Mouse (Mus musculus): ENCODE results near the gene Zfand6. TPM values are rescaled to one million over a fixed set of nuclear protein-coding genes. Genes with fewer than 3 reads are reported as not detected.
A peak's percentile ranks its signal among the peaks of the same experiment; 100 is the strongest.

The Zfand6 gene
- polyA plus RNA-seq, 1 experiment from 2014 or later, result 163 TPM

DNA sequence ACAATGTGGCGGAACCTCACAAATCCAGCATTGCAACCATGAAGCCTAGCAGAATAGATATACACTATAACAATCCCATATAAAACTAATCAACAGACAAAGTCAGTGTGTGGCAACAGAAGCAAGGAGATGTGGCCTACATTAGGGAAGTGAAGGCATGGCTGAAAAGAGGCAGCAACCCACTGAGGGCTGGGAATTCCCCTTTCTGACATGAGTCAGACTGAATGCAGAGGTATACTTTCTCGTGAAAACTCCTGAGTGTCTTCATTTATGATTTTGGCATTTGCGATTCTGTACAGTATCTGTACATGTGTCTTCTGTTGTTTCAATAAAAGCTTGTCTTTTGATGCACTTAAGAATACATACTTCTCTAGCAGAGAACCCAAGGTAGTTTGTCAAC lies 98.4 kb downstream of the Zfand6 start:
- peaks cover 9% of the 10 kb centered on the region for H3K4me1 ChIP-seq (replicated peaks)
- H3K27me3 ChIP-seq (replicated peaks), result no peaks in the 10 kb centered on the region
- WGBS, result 83% methylated on average over 3 of the region's 3 CpGs
- H3K9ac ChIP-seq, result no peak overlapping the region
- H3K27ac ChIP-seq (ENCODE audit: poor library complexity, severe bottlenecking), result no peak overlapping the region
- H3K4me2 ChIP-seq, result no peak overlapping the region
- ATAC-seq (ENCODE audit: insufficient number of reproducible peaks, low FRiP score), result no peak
- H3K36me3 ChIP-seq, result no peaks in the 10 kb centered on the region
- H3K4me3 ChIP-seq, result no peak overlapping the region
- no peaks in the 10 kb centered on the region for H3K9me3 ChIP-seq (replicated peaks)

GRCm38 (mm10) chr7:84590622-84591021 lies 99.1 kb downstream of the Zfand6 start:
- Histone ChIP-seq H3K9ac (no peak overlapping the region), H3K4me1 (replicated peaks) (peaks cover 14% of the 10 kb centered on the region), H3K27ac (ENCODE audit: poor library complexity, severe bottlenecking) (no peak overlapping the region), H3K4me2 (no peak overlapping the region), H3K4me3 (no peak overlapping the region), H3K36me3 (no peaks in the 10 kb centered on the region), H3K9me3 (replicated peaks) (no peaks in the 10 kb centered on the region), H3K27me3 (replicated peaks) (no peaks in the 10 kb centered on the region)
- 97% methylated on average over 2 of the region's 2 CpGs for WGBS
- no peak for ATAC-seq (ENCODE audit: insufficient number of reproducible peaks, low FRiP score)

- Histone ChIP-seq H3K4me2 (no peak overlapping the region), H3K36me3 (no peaks in the 10 kb centered on the region), H3K9me3 (replicated peaks) (no peaks in the 10 kb centered on the region), H3K27ac (ENCODE audit: poor library complexity, severe bottlenecking) (no peak overlapping the region), H3K27me3 (replicated peaks) (no peaks in the 10 kb centered on the region), H3K4me1 (replicated peaks) (peaks cover 20% of the 10 kb centered on the region), H3K4me3 (no peak overlapping the region), H3K9ac (no peak overlapping the region)
- 80% methylated on average over 5 of the region's 5 CpGs for WGBS
- ATAC-seq (ENCODE audit: insufficient number of reproducible peaks, low FRiP score), result peak; percentile 81
Observed at GRCm38 (mm10) chr7:84587101-84587783, 102.5 kb downstream of the Zfand6 start.

GRCm38 (mm10) chr7:84586360-84587100 lies 103.2 kb downstream of the Zfand6 start:
- 60% methylated on average over 3 of the region's 3 CpGs for WGBS
- H3K9me3 ChIP-seq (replicated peaks), result no peaks in the 10 kb centered on the region
- peaks cover 20% of the 10 kb centered on the region for H3K4me1 ChIP-seq (replicated peaks)
- no peak; the same call in 1 of the 2 replicates for ATAC-seq (ENCODE audit: insufficient number of reproducible peaks, low FRiP score)
- no peak overlapping the region for H3K4me3 ChIP-seq
- no peak overlapping the region for H3K4me2 ChIP-seq
- no peaks in the 10 kb centered on the region for H3K27me3 ChIP-seq (replicated peaks)
- no peaks in the 10 kb centered on the region for H3K36me3 ChIP-seq
- H3K27ac ChIP-seq (ENCODE audit: poor library complexity, severe bottlenecking), result no peak overlapping the region
- no peak overlapping the region for H3K9ac ChIP-seq

DNA sequence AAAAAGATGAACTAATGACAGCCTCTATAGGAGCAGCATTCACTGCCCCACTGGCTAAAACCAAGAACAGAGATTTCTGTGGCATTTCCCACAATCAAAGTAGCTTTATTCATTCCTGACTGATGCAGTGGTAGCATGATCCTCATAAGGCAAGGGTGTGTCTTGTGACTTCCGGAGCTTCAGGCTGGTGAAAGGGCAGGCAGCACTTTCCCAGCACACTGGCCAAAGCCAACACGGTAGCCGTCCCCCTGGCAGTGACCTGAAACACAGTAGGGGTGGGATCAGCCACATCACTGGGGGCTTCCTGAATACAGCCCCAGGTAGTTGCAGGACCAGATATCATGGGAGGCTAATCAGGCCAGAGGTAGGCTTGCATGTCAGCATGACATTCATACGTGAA lies 104.7 kb downstream of the Zfand6 start:
- Histone ChIP-seq H3K4me3 (no peak overlapping the region), H3K36me3 (no peaks in the 10 kb centered on the region), H3K9me3 (replicated peaks) (no peaks in the 10 kb centered on the region), H3K27ac (ENCODE audit: poor library complexity, severe bottlenecking) (no peak overlapping the region), H3K9ac (no peak overlapping the region), H3K27me3 (replicated peaks) (no peaks in the 10 kb centered on the region), H3K4me1 (replicated peaks) (peaks cover 20% of the 10 kb centered on the region), H3K4me2 (no peak overlapping the region)
- 88% methylated on average over 4 of the region's 4 CpGs for WGBS
- no peak for ATAC-seq (ENCODE audit: insufficient number of reproducible peaks, low FRiP score)

DNA sequence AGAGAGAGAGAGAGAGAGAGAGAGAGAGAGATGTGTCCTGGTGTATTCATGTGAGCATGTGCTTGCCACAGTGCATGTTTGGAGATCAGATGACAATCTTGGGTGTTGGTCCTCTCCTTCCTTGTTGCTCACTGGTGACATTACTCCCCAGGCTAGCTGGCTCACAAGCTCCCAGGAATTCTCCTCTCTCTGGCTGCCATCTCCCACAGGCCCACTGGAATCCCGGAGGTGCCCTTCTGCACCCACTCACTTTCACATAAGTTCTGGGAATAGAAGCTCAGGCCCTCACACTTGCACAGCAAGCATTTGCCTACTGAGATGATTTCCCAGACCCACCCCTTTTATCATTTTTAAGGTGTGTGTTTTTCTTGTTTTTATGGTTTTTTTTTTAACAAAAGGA lies 110.0 kb downstream of the Zfand6 start:
- H3K4me1 ChIP-seq (replicated peaks), result no peaks in the 10 kb centered on the region
- no peak overlapping the region for H3K27ac ChIP-seq (ENCODE audit: poor library complexity, severe bottlenecking)
- ATAC-seq (ENCODE audit: insufficient number of reproducible peaks, low FRiP score), result no peak
- WGBS, result 70% methylated on average over 1 of the region's 1 CpGs
- H3K9me3 ChIP-seq (replicated peaks), result no peaks in the 10 kb centered on the region
- no peak overlapping the region for H3K9ac ChIP-seq
- H3K27me3 ChIP-seq (replicated peaks), result no peaks in the 10 kb centered on the region
- no peaks in the 10 kb centered on the region for H3K36me3 ChIP-seq
- H3K4me3 ChIP-seq, result no peak overlapping the region
- no peak overlapping the region for H3K4me2 ChIP-seq

- Histone ChIP-seq H3K36me3 (no peaks in the 10 kb centered on the region), H3K9me3 (replicated peaks) (no peaks in the 10 kb centered on the region), H3K4me1 (replicated peaks) (no peaks in the 10 kb centered on the region), H3K4me3 (no peak overlapping the region), H3K9ac (no peak overlapping the region), H3K27ac (ENCODE audit: poor library complexity, severe bottlenecking) (no peak overlapping the region), H3K4me2 (no peak overlapping the region), H3K27me3 (replicated peaks) (no peaks in the 10 kb centered on the region)
- ATAC-seq (ENCODE audit: insufficient number of reproducible peaks, low FRiP score), result no peak
- 89% methylated on average over 1 of the region's 1 CpGs for WGBS
Observed at GRCm38 (mm10) chr7:84578841-84579240, 110.9 kb downstream of the Zfand6 start.

DNA sequence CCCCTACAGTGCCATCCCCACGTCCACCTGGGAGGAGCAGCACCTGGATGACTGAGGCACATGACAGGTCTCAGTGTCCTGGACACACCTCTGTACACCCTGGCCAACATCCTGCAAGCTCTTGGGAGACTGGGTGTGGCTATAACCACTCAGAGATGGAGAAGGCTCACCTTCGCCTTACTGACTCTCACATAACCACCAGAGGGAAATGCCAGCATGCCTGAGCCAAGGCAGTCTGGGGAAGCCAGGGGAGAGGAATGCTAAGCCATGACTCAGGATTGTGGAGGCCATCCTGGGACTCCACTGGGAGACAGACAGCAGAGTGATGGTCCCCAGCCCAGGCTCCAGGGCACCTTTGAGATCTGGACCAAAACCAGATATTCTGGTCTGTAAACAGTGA lies 112.7 kb downstream of the Zfand6 start:
- H3K27me3 ChIP-seq (replicated peaks), result no peaks in the 10 kb centered on the region
- no peaks in the 10 kb centered on the region for H3K36me3 ChIP-seq
- H3K9ac ChIP-seq, result no peak overlapping the region
- H3K4me3 ChIP-seq, result no peak overlapping the region
- no peaks in the 10 kb centered on the region for H3K4me1 ChIP-seq (replicated peaks)
- whole genome bisulfite sequencing, result 74% methylated on average over 2 of the region's 2 CpGs
- ATAC-seq (ENCODE audit: insufficient number of reproducible peaks, low FRiP score), result no peak
- no peak overlapping the region for H3K4me2 ChIP-seq
- no peaks in the 10 kb centered on the region for H3K9me3 ChIP-seq (replicated peaks)
- no peak overlapping the region for H3K27ac ChIP-seq (ENCODE audit: poor library complexity, severe bottlenecking)

GRCm38 (mm10) chr7:84566200-84566599 lies 123.6 kb downstream of the Zfand6 start:
- Histone ChIP-seq H3K9ac (no peak overlapping the region), H3K27me3 (replicated peaks) (no peaks in the 10 kb centered on the region), H3K9me3 (replicated peaks) (no peaks in the 10 kb centered on the region), H3K27ac (ENCODE audit: poor library complexity, severe bottlenecking) (peak overlapping the region; percentile 83), H3K4me1 (replicated peaks) (peaks cover 11% of the 10 kb centered on the region), H3K36me3 (no peaks in the 10 kb centered on the region), H3K4me3 (no peak overlapping the region), H3K4me2 (peak overlapping the region; percentile 30; the same call in 1 of the 2 replicates)
- 35% methylated on average over 6 of the region's 6 CpGs for WGBS
- ATAC-seq (ENCODE audit: insufficient number of reproducible peaks, low FRiP score), result peak; percentile 63; the same call in 1 of the 2 replicates

DNA sequence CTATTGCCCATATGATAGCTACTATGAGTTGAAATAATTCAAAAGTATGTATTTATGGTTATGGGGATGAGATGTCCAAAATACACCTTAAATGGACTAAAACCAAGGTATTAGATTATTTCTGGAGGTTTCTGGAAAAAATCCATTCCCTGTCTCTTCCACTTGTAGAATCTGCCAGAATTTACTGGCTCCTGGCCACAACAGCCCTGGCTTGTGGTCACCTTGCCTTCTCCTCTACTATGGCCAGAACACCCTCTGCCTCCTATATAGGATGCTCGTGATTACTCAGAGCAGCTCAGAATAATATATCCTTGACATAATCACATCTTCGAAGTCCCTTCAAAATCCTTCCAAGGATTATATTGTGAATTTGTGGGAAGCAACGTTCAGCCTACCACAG lies 125.5 kb downstream of the Zfand6 start:
- no peak for ATAC-seq (ENCODE audit: insufficient number of reproducible peaks, low FRiP score)
- H3K27ac ChIP-seq (ENCODE audit: poor library complexity, severe bottlenecking), result no peak overlapping the region
- H3K27me3 ChIP-seq (replicated peaks), result no peaks in the 10 kb centered on the region
- 80% methylated on average over 3 of the region's 3 CpGs for WGBS
- H3K9ac ChIP-seq, result no peak overlapping the region
- no peaks in the 10 kb centered on the region for H3K36me3 ChIP-seq
- H3K4me1 ChIP-seq (replicated peaks), result peaks cover 11% of the 10 kb centered on the region
- H3K4me3 ChIP-seq, result no peak overlapping the region
- no peaks in the 10 kb centered on the region for H3K9me3 ChIP-seq (replicated peaks)
- H3K4me2 ChIP-seq, result no peak overlapping the region

All from heart, embryonic 12.5 days (tissue).